Mouse (Mus musculus): ENCODE results near the gene Gm20388.

GRCm38 (mm10) chr8:120559654-120560053 lies 649.0 kb downstream of the Gm20388 start:
- TF ChIP-seq CTCF (IDR thresholded peaks at IDR 0.05; ENCODE audit: low read depth) (no peak), EP300 (optimal IDR thresholded peaks at IDR 0.05) (no peak)
